Mouse (Mus musculus) embryonic stem cell, embryonic (primary cell): ENCODE measurements around the gene Elp5.

Source experiments
- CTCF ChIA-PET, 4 experiments: fragments of 300-600 bp in 2 of 4; fragments of 350-600 bp in 2 of 4; sonication (Branson Sonifier 250); formaldehyde crosslinking; loops; one replicate each; lab custom pipeline; 2022; ENCODE audit warnings: inconsistent platforms in 2 of 4; lab: Charles Lee
- POLR2A ChIA-PET, 4 experiments: fragments of 300-600 bp in 2 of 4; fragments of 350-600 bp in 2 of 4; sonication (Branson Sonifier 250); formaldehyde crosslinking; loops; one replicate each; lab custom pipeline; 2022; ENCODE audit warnings: antibody characterized with exemption in 4 of 4, inconsistent platforms in 1 of 4; lab: Charles Lee

Elp5 gene

DNA sequence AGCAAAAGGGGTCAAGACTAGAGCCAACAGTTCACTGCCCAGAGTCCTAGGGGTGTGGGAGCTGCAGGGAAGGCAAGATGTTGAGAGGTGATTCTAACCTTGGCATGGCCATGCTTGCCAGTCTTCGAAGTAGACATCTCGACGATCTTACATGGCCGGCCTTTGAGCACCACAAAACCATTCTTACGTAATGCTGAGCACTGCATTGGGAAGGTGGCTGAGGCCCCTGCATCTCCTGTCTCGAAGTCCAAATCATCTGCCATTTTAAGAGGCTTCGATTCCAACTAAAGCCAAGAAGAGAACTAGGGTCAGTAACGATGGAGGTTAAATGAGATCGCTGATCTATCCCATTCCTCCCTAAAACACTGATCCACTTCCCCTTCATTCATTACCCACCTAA is 63.3 kb downstream of the Elp5 start:
- CTCF ChIA-PET: interaction anchor here in 1 of 4 experiments (0.6 to 1.0 kb wide), 2 partner anchors 15 to 289 kb away, joined by 3 to 4 read pairs; no protein-coding TSS in a partner anchor
- POLR2A ChIA-PET: interaction anchor here (0.6 to 14.2 kb wide), 44 partner anchors 8 to 339 kb away, joined by 3 to 353 read pairs (median 12); partner anchors contain the start of genes 2810408A11Rik (in 3 of the 4), Neurl4 (in 3 of the 4), Ybx2 (in 3 of the 4) and Dvl2 (in 2 of the 4)
